Mouse (Mus musculus): ENCODE measurements around the gene Ece2. TPM values are rescaled to one million over a fixed set of nuclear protein-coding genes. Genes with fewer than 3 reads are reported as not detected.

Ece2 gene
- total RNA-seq (2022), result 10 to 100 TPM; 28.2 to 33.5 (median 30.5) TPM

- DNase-seq (ENCODE audit: low spot score in 2 of 2), result no peak
These were observed at the start of gene Ece2 for GRCm38 (mm10) chr16:20629731-20630634. Gene Ece2 (plus strand): TSS chr16:20629828.

- peak in 1 of 2 experiments; percentile 20 for DNase-seq (ENCODE audit: low spot score in 2 of 2)
These were observed 40.2 kb upstream of the Ece2 start, which contains the start of gene Vwa5b2 for GRCm38 (mm10) chr16:20589366-20589938. Gene Vwa5b2 (plus strand): TSS chr16:20589471.

GRCm38 (mm10) chr16:20589939-20590679 is 39.5 kb upstream of the Ece2 start:
- peak in 1 of 2 experiments; percentile 64 for DNase-seq (ENCODE audit: low spot score in 2 of 2)

- DNase-seq (ENCODE audit: low spot score in 2 of 2), result no peak
These were observed 39.0 kb upstream of the Ece2 start for GRCm38 (mm10) chr16:20590680-20591038.

DNA sequence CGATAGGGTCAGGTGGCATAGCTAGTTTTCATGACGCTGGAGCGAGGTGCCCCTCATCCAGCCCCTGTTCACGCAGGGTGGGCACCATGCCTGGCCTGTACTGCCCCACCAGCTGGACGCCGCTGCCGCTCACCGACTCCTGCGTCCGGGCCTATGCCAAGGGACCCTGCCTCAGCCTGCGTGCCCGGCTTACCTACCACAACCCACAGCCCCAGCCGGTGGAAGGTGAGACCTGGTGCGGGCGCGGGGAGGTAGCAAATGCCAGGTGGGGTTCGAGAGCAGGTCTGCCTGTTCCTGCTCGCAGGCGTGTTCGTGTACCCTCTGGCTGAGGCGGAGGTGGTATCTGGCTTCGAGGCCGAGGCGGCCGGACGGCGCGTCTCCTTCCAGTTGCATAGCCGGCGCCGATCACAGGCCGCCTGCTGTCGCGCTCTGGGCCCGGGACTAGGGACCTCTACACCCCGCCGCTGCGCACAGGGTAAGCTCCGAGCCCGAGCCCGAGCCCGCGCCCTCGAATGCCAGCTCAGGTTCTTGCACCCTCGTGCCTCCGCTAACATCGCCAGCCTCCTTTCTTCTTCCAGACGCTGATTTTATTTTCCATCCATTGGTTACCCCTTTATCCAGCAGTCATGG is 38.4 kb upstream of the Ece2 start:
- no peak for DNase-seq (ENCODE audit: low spot score in 2 of 2)

GRCm38 (mm10) chr16:20595060-20595673 is 34.5 kb upstream of the Ece2 start:
- DNase-seq (ENCODE audit: low spot score in 2 of 2), result no peak

DNA sequence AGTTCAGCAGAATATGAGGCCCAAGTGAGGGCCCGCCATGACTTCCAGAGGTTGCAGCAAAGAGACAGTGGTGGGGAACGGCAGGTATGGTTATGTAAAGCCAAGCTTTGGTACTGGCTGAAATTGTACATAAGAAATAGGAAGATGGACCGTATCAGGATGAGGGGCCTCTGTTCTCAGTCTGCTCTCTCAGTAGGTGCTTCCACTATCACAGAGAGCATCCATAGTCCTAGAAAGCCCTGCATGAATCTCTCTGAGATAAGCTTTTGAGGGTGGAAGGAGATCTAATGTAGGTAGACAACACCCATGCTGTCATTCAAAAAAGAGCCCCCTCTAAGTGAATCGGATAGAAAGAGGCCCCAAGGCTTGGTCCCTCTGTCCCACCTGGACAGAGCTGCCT is 33.9 kb upstream of the Ece2 start:
- no peak for DNase-seq (ENCODE audit: low spot score in 2 of 2)

DNA sequence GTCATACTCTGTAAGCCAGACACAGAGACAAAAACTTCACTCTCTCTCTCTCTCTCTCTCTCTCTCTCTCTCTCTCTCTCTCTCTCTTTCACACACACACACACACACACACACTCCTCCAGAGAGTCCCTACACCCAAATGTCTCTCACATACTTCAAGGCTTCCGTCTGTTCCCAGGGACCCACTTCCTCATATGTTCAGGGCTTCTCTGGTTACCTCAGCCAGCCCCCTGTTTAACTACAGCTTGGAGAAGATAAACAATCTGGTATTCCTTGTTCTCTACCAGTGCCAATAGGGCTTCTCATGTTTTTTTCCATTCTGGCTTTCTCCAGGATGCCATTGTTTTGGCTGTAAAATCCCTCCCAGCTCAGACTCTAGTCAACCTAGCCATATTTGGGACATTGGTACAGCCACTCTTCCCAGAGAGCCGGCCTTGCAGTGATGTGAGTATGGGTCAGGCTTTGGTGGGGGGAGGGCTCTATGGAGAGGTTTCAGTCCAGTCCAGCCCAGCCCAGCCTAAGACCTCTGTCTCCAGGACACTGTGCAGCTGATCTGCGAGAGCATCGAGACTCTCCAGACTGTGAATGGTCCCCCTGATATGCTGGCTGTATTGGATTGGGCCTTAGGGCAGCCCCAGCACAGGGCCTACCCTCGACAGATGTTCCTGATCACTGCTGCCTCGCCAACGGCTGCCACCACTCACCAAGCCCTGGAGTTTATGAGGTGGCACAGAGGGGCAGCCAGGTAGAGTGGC is 32.8 kb upstream of the Ece2 start:
- no peak for DNase-seq (ENCODE audit: low spot score in 2 of 2)

DNA sequence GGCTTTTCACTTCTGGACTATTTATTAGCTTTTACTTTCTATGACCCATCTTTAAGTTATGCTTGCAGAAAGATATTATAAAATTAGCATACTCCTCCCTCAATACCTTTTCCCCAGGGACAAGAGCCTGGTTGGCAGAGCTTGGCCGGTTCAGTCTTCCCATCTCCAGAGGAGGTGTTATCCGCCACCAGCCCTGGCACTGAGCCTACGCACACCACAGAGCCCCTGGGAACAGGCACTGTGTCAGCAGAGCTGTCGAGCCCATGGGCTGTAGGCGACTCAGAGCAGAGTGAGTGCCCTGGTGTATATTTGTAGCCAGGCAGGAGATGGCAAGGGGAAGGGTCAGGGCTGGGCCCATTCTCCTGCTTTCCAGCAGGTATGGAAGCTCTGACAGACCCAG is 29.1 kb upstream of the Ece2 start:
- DNase-seq (ENCODE audit: low spot score in 2 of 2), result no peak

GRCm38 (mm10) chr16:20604705-20605104 is 24.9 kb upstream of the Ece2 start:
- no peak for DNase-seq (ENCODE audit: low spot score in 2 of 2)

DNA sequence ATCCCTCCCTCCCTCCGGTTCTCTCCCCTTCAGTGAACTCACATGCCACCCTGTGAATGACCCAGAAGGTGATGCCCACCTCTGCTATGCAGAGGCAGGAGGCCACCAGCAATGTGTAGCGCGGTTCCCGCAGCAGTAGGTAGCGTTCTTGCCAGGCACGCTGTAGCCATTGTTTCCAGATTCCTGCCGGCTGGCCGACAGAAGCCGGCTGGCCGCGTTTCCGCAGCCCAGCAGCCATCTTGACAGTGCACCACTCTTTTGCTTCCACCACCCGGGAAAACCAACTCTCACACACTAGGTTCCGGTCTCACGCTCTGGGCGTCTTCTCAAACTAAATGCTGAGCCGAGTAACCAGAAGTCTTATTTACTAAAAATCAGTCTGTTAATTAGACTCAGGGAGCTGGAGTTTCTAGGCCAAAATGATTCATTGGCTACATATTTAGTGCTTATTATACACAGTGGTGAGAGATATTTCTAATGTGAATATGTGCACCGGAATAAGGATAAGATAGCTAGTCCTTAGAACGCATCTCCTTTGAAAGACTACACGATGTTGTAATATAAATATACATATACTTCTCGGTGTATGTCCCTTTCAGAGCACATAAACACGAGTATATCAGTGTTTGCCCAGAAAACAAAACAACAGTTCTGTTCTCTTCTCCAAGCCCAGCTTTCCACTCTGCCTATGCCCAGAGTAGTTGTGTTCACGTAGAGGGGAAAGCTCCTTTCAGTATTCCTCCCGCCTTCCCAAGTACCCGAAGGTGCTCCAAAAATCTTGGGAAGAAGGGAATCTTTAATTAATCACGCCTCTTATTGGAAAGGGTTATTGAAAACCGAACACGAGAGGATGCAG is 18.9 kb upstream of the Ece2 start:
- DNase-seq (ENCODE audit: low spot score in 2 of 2), result peak in 1 of 2 experiments; percentile 73

DNA sequence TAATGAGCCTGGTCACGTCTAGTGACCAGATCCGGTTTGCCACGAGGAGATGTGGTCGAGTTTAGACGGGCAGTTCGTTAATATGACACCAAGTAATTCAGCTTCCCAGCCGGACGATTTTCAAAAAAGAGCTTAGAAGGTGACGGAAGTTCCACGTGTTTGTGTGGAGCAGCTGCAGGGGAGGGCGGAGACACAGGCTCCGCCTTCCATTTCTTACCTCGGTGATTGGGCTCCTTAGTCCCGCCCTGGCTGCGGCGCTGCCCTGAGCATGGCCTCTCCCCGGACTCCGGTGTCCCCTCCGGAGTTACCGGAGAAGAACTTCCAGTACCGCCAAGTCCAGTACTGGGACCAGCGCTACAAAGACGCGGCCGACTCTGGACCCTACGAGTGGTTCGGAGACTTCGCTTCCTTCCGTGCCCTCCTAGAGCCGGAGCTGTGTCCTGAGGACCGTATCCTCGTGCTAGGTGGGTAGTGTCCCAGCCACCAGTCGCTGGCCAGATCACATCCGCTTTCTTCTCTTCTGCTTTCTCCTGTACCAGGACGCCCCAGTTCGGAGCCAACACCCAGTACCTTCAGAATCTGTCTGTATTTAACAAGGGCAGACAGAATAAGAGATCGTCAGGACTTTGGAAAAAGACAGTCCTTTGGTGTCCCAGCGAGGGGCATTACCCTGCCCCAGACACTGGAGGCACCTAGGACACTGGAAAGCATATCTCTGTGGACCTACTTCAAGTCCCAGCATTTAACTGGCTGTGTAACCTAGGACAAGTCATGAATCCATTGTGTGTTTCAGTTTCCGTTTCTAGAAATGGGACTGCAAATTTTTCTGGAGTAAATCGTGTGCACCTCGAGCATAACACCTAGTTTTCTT is 18.0 kb upstream of the Ece2 start, which contains the start of the genes Eef1akmt4, Gm49333 and Alg3:
Gene Eef1akmt4, plus strand, starts transcription at position 237 of the 871 bp plus-strand sequence.
Gene Gm49333, plus strand, starts transcription at position 254 of the 871 bp plus-strand sequence.
Gene Alg3, minus strand, starts transcription at position 379 of the 871 bp plus-strand sequence.
- DNase-seq (ENCODE audit: low spot score in 2 of 2), result peak in 1 of 2 experiments; percentile 70

DNA sequence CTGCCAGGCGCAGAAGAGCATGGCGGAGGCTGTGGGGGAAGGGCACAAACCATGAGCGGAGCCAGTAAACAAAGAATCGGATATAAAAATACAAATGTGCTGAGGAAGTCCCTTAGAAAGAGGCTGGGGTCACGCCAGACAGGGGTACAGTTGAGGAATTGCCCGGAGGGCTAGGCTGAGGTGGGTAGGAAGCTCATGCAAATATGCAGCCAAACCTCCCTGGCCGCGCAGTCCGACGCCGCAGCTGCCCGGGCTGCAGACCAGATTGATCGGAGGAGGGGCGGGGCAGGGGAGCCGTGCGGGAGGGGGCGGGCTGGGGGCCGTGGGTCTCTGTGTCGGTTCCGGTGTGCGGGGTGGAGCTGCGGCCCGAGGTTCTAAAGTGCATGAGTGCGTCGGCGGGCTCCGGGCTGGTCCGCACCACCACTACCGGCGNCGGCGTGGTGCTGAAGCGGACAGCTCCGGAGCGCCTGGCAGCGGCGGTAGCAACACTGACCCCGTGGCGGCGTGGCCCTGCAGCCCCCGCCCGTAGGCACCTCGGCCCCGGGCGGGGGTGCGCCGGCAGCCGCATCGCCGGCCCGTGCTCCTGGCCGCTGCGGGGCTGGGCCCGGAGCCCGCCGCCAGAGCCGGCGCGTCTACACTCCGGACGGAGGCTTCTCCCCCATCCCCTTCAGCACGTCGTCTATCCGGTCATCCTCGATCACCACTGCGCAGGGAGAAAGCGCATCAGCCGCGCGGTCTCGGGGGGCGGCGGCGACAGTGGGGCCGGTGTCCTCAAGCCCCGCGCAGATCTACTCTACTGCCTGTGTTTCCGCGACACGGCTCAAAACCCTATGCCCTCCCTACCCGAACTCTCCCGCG is 9.9 kb upstream of the Ece2 start:
- no peak for DNase-seq (ENCODE audit: low spot score in 2 of 2)

DNA sequence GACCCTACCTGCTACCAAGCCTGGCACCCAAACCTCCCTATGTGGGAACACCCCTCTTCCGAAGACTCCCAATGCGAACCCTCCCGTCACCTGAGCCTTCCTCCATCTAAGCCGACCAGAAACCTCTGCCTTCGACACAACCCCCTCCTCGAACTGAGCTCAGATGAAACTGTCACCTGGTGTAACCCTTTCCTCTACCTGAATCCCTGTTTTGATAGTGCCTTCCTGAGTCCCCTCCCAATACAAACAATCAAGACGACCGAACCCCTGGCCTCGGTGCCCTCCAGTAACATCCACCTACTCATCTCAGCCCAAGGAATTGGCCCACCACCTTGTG is 9.3 kb upstream of the Ece2 start:
- no peak for DNase-seq (ENCODE audit: low spot score in 2 of 2)

GRCm38 (mm10) chr16:20620751-20621190 is 8.9 kb upstream of the Ece2 start:
- DNase-seq (ENCODE audit: low spot score in 2 of 2), result no peak

- no peak for DNase-seq (ENCODE audit: low spot score in 2 of 2)
These were observed 8.2 kb upstream of the Ece2 start, which contains the start of gene Camk2n2 for GRCm38 (mm10) chr16:20621191-20621990. Gene Camk2n2 (minus strand): TSS chr16:20621287.
